Mouse (Mus musculus) MEL (cell line): ENCODE measurements at regions not wholly inside any gene's neighbourhood (a gene's known extent, or its start where the extent isn't known, plus 50 kb on each side); places are given as distances from the start of the nearest gene placed in this dataset.
A peak's percentile ranks its signal among the peaks of the same experiment; 100 is the strongest.
"Not testable (repeated sequence)": the region's sequence is repeated elsewhere in the genome, so short reads cannot be mapped to it uniquely, and the experiment has no call there.

ENCODE experiments used
- CHD2 ChIP-seq: IDR thresholded peaks from 2 replicates; pipeline ENCODE4 v1.6.1; 2011; ENCODE audit warnings: low read length, improper control_type of control experiment
- CTCF ChIP-seq, 3 experiments: IDR thresholded peaks in 2 of 3; conservative IDR thresholded peaks in 1 of 3; 2 replicates each; pipeline ENCODE4 v1.5.1; 2011 to 2012; ENCODE audit warnings: low read length in 3 of 3, low read depth in 2 of 3, mild to moderate bottlenecking in 2 of 3, improper control_type of control experiment in 1 of 3, inconsistent platforms in 1 of 3, mixed read lengths in 1 of 3, moderate library complexity in 1 of 3; ENCODE audit not compliant: control insufficient read depth in 1 of 3, insufficient read depth in 1 of 3, poor library complexity in 1 of 3, severe bottlenecking in 1 of 3
- ETS1 ChIP-seq: IDR thresholded peaks from 2 replicates; pipeline ENCODE4 v1.6.1; 2012; ENCODE audit warnings: low read depth, mild to moderate bottlenecking, inconsistent platforms, low read length, improper control_type of control experiment, moderate library complexity
- GABPA ChIP-seq: IDR thresholded peaks from 2 replicates; pipeline ENCODE4 v1.6.1; 2012; ENCODE audit warnings: low read depth, mild to moderate bottlenecking, inconsistent platforms, low read length, improper control_type of control experiment, moderate library complexity
- GATA1 ChIP-seq: IDR thresholded peaks from 2 replicates; pipeline ENCODE4 v1.6.1; 2011; ENCODE audit warnings: low read depth, low read length, improper control_type of control experiment
- MAFK ChIP-seq: IDR thresholded peaks from 2 replicates; pipeline ENCODE4 v1.6.1; 2011; ENCODE audit warnings: low read depth, mild to moderate bottlenecking, low read length, improper control_type of control experiment, borderline replicate concordance
- POLR2A ChIP-seq, 2 experiments: IDR thresholded peaks; 2 replicates each; pipeline ENCODE4 v1.6.1; 2011 to 2012; ENCODE audit warnings: low read length in 2 of 2, mild to moderate bottlenecking in 2 of 2, control low read depth in 1 of 2, improper control_type of control experiment in 1 of 2, low read depth in 1 of 2, moderate library complexity in 1 of 2; ENCODE audit not compliant: control insufficient read depth in 1 of 2, insufficient read depth in 1 of 2, poor library complexity in 1 of 2
- POLR2AphosphoS2 ChIP-seq: IDR thresholded peaks from 2 replicates; pipeline ENCODE4 v1.6.1; 2011; ENCODE audit warnings: low read length, improper control_type of control experiment
- USF2 ChIP-seq, 2 experiments: IDR thresholded peaks; 2 replicates each; pipeline ENCODE4 v1.6.1; 2011 to 2012; ENCODE audit warnings: improper control_type of control experiment in 2 of 2, low read length in 2 of 2, borderline replicate concordance in 1 of 2, inconsistent platforms in 1 of 2, low read depth in 1 of 2, mild to moderate bottlenecking in 1 of 2; ENCODE audit not compliant: insufficient read depth in 1 of 2
- ZC3H11A ChIP-seq: IDR thresholded peaks from 2 replicates; pipeline ENCODE4 v1.6.1; 2012; ENCODE audit warnings: low read depth, mild to moderate bottlenecking, inconsistent platforms, low read length, improper control_type of control experiment
- ZMIZ1 ChIP-seq: IDR thresholded peaks from 2 replicates; pipeline ENCODE4 v1.6.1; 2012; ENCODE audit warnings: low read depth, mild to moderate bottlenecking, inconsistent platforms, low read length, improper control_type of control experiment, moderate library complexity

GRCm38 (mm10) chr1:110336303-110336702, 354.1 kb downstream of the Cdh7 start:
- TF ChIP-seq ZMIZ1; CTCF (IDR thresholded peaks at IDR 0.05 in 2 of 3, conservative IDR thresholded peaks at IDR 0.05 in 1 of 3; ENCODE audit: control insufficient read depth in 1 of 3, insufficient read depth in 1 of 3, low read depth in 2 of 3, low read length in 3 of 3, poor library complexity in 1 of 3, severe bottlenecking in 1 of 3); POLR2AphosphoS2; USF2 (IDR thresholded peaks at IDR 0.05; ENCODE audit: borderline replicate concordance in 1 of 2, insufficient read depth in 1 of 2, low read depth in 1 of 2, low read length in 2 of 2); GABPA; GATA1; CHD2; MAFK; ZC3H11A: not testable (repeated sequence)
- TF ChIP-seq POLR2A (IDR thresholded peaks at IDR 0.05; ENCODE audit: control insufficient read depth in 1 of 2, insufficient read depth in 1 of 2, low read depth in 1 of 2, low read length in 2 of 2, poor library complexity in 1 of 2), result peak in 1 of 2 experiments; percentile 27; a peak in 1 of 4 replicates
- peak; percentile 16; the same call in 1 of the 2 replicates for TF ChIP-seq ETS1
